Mouse (Mus musculus) embryonic facial prominence, embryonic 12.5 days (tissue): ENCODE data around the gene Phldb1. TPM values are rescaled to one million over a fixed set of nuclear protein-coding genes. Genes with fewer than 3 reads are reported as not detected.

Experiments
- ATAC-seq: fragments of 200-750 bp; cut with Nextera tagmentation; 2 replicates; pipeline ENCODE4 v1.8.0; 2017; ENCODE audit not compliant: insufficient number of reproducible peaks, insufficient read depth, low FRiP score, low TSS enrichment
- H3K27ac ChIP-seq: fragments of 300-500 bp; sonication (generic); 2 replicates; pipeline ENCODE4 v1.5.1; 2016; ENCODE audit warnings: mild to moderate bottlenecking
- H3K27me3 ChIP-seq: fragments of 300-500 bp; sonication (generic); 2 replicates; pipeline ENCODE4 v1.6.1; 2016; ENCODE audit warnings: mild to moderate bottlenecking, moderate library complexity
- H3K36me3 ChIP-seq: fragments of 300-500 bp; sonication (generic); 2 replicates; pipeline ENCODE4 v1.6.1; 2016; ENCODE audit warnings: mild to moderate bottlenecking
- H3K4me1 ChIP-seq: fragments of 300-500 bp; sonication (generic); 2 replicates; pipeline ENCODE4 v1.6.1; 2016
- H3K4me2 ChIP-seq: fragments of 300-500 bp; sonication (generic); replicated peaks from 2 replicates; pipeline ENCODE4 v1.6.1; 2016; ENCODE audit warnings: mild to moderate bottlenecking, moderate library complexity
- H3K4me3 ChIP-seq: fragments of 300-500 bp; sonication (generic); 2 replicates; pipeline ENCODE4 v1.5.1; 2016; ENCODE audit warnings: mild to moderate bottlenecking
- H3K9ac ChIP-seq: fragments of 300-500 bp; sonication (generic); 2 replicates; pipeline ENCODE4 v1.6.1; 2016; ENCODE audit warnings: mild to moderate bottlenecking, moderate library complexity
- H3K9me3 ChIP-seq: fragments of 300-500 bp; sonication (generic); 2 replicates; pipeline ENCODE4 v1.6.1; 2016; ENCODE audit warnings: mild to moderate bottlenecking, moderate library complexity
- WGBS: fragments of 180-500 bp; shearing (Covaris S2); methylation state at CpG from one replicate; pipeline ENCODE4 v1.1.7; 2016; 5-methylcytosine and 5-hydroxymethylcytosine counted together
- polyA plus RNA-seq: library from polyadenylated mRNA; unstranded; fragments of >200 nt; fragmentation: Nextera tagmentation; extraction: Ambion mirVana; gene quantifications from 2 replicates; pipeline ENCODE4 v1.2.1, GENCODE M21; 2016

Phldb1 gene
- polyA plus RNA-seq, 1 experiment from 2014 or later, result 57.1 TPM

DNA sequence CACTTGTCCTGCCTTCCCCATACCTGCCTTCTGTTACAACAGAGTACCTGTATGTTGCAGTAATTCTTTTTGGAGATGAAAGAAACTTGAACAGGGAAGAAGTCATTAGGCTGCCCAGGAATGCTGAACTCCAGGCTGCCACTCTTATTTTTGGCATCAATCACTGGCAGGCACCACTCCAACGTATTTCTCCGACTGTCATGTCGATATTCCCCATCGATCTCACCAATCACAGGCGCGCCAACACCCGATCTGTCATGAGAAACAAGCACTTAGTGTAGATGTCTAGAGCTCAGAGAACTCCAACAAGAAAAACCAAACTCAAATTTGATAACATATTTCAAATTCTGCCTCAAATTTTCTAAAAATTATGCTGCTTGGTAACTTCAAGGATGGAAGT is 10.4 kb upstream of the Phldb1 start:
- H3K4me2 ChIP-seq, result no peak overlapping the region
- no peaks in the 10 kb centered on the region for H3K9me3 ChIP-seq
- H3K27me3 ChIP-seq, result no peaks in the 10 kb centered on the region
- H3K4me3 ChIP-seq, result no peak overlapping the region
- H3K4me1 ChIP-seq, result 0 out of 2 replicates have a peak, but pooled peaks cover 5% of the 10 kb centered on the region
- H3K27ac ChIP-seq, result no peak overlapping the region
- ATAC-seq, result no peak
- no peak overlapping the region for H3K9ac ChIP-seq
- 94% methylated on average over 7 of the region's 7 CpGs for WGBS
- peaks cover 77% of the 10 kb centered on the region for H3K36me3 ChIP-seq

DNA sequence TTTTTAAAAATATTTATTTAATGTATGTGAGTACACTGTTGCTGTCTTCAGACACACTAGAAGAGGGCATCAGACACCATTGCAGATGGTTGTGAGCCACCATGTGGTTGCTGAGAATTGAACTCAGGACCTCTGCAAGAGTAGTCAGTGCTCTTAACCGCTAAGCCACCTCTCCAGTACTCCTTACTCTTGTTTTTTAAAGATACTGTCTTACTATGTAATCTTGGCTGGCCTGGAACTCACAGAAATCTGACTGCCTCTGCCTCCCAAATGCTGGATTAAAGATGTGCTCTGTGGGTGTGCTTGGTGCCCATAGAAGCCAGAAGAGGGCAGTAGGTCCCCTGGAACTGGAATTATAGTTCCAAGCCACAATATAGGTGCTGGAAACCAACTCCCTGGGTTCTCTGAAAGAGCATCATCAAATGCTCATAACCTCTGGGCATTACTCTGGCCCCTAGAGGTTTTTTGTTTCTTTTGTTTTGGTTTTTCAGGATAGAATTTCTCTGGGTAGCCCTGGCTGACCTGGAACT is 5.7 kb upstream of the Phldb1 start:
- no peak overlapping the region for H3K4me2 ChIP-seq
- no peak overlapping the region for H3K27ac ChIP-seq
- WGBS, result 88% methylated on average over 1 of the region's 1 CpGs
- H3K4me3 ChIP-seq, result no peak overlapping the region
- no peaks in the 10 kb centered on the region for H3K27me3 ChIP-seq
- H3K4me1 ChIP-seq, result peaks cover 12% of the 10 kb centered on the region
- no peaks in the 10 kb centered on the region for H3K9me3 ChIP-seq
- H3K36me3 ChIP-seq, result peaks cover 39% of the 10 kb centered on the region
- H3K9ac ChIP-seq, result no peak overlapping the region
- ATAC-seq, result no peak

DNA sequence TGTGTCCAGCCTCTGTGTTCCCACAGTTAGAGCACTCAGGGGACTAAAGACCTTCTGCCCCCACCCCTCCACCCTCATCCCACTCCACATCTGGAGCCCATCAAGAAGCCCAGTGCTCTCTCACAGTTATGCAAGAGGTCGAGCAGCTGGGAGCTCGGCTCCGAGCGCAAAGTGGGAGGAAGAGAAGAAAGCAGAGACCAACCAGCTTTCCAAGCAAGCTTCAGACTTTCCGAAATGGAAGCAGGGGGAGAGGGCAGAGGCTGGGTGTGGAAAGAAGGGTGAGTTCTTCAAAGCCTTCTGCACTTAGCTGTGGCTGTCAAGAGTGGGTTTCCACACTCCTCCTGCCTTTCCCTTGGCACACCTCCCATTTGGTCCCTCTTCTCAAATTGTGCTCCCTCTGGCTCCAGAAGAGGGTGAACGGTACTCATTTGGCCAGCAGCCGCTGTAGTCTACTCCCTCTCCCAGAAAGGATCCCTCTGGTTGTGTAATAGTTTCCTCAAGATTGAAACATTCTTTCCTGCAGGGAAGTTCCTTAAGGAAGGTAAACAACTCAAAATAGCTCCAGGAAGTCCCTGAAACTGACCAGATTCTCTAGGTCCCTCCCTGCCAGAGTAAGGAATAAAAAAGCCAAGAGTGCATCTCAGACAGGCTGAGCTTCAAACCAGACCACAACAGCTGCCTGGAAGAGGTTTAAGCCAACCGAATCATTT is 2.4 kb upstream of the Phldb1 start:
- H3K9ac ChIP-seq, result no peak overlapping the region
- WGBS, result 19% methylated on average over 8 of the region's 8 CpGs
- H3K36me3 ChIP-seq, result peaks cover 6% of the 10 kb centered on the region
- no peak overlapping the region for H3K4me3 ChIP-seq
- no peak for ATAC-seq
- peaks cover 28% of the 10 kb centered on the region for H3K4me1 ChIP-seq
- no peaks in the 10 kb centered on the region for H3K9me3 ChIP-seq
- peak overlapping the region; percentile 77 for H3K27ac ChIP-seq
- H3K4me2 ChIP-seq, result 0 out of 2 replicates have a peak overlapping the region, but pooled peaks have one; percentile 11
- H3K27me3 ChIP-seq, result no peaks in the 10 kb centered on the region

DNA sequence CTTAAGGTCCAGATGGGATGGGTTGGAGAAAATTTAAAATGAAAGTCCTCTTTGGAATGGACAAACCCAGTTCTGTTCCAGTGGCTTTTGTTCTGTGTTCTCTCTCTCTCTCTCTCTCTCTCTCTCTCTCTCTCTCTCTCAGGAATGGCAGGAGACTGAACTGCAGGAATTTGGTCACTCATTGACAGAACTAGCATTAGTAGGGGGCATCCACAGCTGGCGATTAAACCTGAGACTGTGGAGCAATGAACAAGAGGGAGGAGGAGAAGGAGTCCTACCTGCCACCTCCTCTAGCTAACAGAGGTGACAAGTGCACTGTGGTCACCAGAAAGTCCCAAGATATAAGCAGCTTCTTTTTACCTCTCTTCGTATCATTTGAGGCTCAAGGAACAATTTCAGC is 1.3 kb upstream of the Phldb1 start:
- Histone ChIP-seq H3K4me1 (peaks cover 28% of the 10 kb centered on the region), H3K4me2 (no peak overlapping the region), H3K9ac (no peak overlapping the region), H3K36me3 (no peaks in the 10 kb centered on the region), H3K4me3 (no peak overlapping the region), H3K27ac (no peak overlapping the region), H3K9me3 (no peaks in the 10 kb centered on the region), H3K27me3 (no peaks in the 10 kb centered on the region)
- 49% methylated on average over 2 of the region's 2 CpGs for WGBS
- no peak for ATAC-seq

DNA sequence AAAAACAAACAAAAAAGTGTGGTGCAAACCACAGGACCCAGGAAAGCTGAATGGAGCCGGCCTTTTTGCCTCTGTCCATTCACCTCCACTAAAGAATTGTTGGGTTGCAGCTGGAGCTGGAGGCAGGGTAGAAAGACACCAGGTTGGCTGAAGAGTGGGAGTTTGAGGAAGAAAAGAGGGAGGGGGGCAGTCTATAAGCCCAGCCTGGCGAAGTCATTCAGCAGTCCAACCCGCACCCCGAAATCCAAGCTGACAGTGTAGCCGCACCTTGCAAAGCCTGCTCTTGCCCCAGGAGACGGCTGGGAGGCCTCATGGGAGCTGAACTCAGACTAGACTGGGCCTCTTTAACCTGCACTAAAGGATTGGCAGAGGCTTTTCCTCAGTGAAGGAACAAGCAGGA is 888 bp upstream of the Phldb1 start:
- no peak overlapping the region for H3K4me2 ChIP-seq
- H3K9ac ChIP-seq, result no peak overlapping the region
- H3K27ac ChIP-seq, result no peak overlapping the region
- no peaks in the 10 kb centered on the region for H3K9me3 ChIP-seq
- no peak for ATAC-seq
- 69% methylated on average over 6 of the region's 6 CpGs for WGBS
- H3K27me3 ChIP-seq, result no peaks in the 10 kb centered on the region
- H3K4me3 ChIP-seq, result no peak overlapping the region
- no peaks in the 10 kb centered on the region for H3K36me3 ChIP-seq
- H3K4me1 ChIP-seq, result peaks cover 28% of the 10 kb centered on the region

DNA sequence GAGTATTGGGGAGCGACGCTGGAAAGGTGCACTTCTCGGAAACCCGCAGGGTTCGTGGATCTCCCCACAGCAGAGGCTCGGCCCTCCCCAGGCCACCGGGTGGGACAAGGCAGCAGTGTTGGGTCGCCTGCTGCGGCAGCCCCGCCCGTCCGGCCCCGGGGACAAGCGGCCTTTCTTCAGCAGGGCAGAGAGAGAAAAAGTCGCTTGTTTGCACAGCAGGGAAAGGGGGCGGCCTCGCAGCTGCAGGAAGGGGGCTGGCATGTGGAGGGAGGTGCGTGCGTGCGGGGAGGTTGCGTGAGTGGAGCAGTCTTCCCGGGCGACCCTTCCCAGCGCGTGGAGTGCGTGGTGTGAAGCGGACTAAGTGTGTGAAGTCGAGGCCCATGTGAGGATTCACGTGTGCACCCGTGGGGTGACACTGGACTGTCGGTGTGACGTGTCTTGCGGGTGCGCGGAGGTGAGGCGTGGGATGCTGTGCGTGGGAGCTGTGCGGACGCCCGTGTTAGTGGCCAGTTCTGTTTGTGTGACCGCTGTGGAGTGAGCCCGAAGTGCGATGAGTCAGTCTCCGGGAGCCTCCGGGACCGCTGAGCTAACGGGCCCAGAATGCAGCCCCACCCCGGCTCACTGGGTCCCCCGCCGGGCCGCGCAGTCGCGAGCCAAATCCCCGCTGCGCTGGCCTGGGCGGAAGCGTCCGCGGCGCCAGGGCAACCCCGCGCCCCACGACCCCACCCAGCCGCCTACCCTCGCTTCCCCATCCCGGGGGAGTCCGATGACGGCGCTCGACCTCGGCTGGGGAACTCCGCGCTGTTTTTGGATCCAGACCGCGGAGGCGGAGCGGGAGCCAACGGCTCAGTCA is 1.1 kb downstream of the Phldb1 start:
- H3K4me2 ChIP-seq, result peak overlapping the region; percentile 97
- H3K9ac ChIP-seq, result peak overlapping the region; percentile 62
- no peaks in the 10 kb centered on the region for H3K27me3 ChIP-seq
- 0 out of 2 replicates have a peak, but pooled peaks have one; percentile 19 for ATAC-seq
- H3K4me1 ChIP-seq, result peaks cover 28% of the 10 kb centered on the region
- H3K9me3 ChIP-seq, result no peaks in the 10 kb centered on the region
- peak overlapping the region; percentile 76 for H3K27ac ChIP-seq
- H3K4me3 ChIP-seq, result peak overlapping the region; percentile 66
- no peaks in the 10 kb centered on the region for H3K36me3 ChIP-seq
- WGBS, result 1% methylated on average over 79 of the region's 79 CpGs

DNA sequence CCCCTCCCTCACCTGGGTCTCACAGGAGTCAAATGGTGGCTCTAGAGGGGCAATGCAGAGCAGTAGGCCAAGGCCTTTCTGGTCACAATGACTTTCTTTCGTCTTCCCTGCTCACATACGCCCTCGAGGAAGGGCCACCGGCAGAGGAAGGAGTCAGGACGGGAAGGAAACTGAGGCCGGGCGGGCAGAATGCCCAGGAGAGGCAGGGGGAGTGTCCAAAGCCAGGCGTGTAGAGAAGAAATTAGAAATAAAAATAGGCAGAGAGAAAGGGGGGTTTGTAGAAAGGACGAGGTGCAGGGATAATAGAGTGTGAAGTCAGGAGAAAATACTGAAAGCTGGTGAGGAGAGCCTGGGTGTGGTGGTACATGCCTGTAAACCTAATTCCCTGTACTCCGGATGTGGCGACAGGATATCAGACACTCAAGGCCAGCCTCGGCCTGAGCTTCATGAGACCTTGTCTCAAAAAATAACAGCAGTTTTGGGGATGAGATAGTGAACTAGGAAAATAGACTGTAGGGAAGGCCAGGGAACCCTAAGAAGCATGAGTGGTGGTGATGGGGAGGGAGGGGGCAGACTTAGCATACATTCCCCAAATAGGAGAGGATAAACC is 2.0 kb downstream of the Phldb1 start:
- ATAC-seq, result no peak
- WGBS, result 39% methylated on average over 12 of the region's 12 CpGs
- Histone ChIP-seq H3K4me1 (peaks cover 28% of the 10 kb centered on the region), H3K27me3 (no peaks in the 10 kb centered on the region), H3K36me3 (no peaks in the 10 kb centered on the region), H3K27ac (peak overlapping the region; percentile 76), H3K4me2 (peak overlapping the region; percentile 97), H3K9me3 (no peaks in the 10 kb centered on the region), H3K9ac (peak overlapping the region; percentile 62; the same call in 1 of the 2 replicates), H3K4me3 (peak overlapping the region; percentile 66)

DNA sequence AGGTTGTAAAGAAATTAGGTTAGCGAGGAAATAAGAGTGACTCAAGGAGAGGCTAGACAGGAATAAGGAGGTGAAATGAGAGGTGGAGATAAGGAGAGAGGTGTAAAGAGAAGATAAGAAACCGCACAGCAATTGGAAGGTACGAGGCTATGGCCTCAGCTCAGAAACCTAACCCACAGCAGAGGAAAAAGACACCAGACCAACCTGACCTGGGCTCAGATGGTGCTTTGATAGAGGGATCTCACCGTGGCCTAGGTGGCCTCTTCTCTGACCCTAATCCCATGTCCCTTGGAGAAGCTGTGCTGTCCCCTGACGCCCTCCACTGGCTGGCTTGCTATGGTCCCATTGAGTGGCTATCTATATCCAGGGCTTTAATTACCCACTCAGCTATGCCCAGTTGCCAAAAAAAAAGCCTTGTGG is 2.9 kb downstream of the Phldb1 start:
- 0 out of 2 replicates have a peak, but pooled peaks cover 4% of the 10 kb centered on the region for H3K27me3 ChIP-seq
- no peak for ATAC-seq
- H3K27ac ChIP-seq, result no peak overlapping the region
- 78% methylated on average over 5 of the region's 5 CpGs for WGBS
- H3K4me1 ChIP-seq, result peaks cover 28% of the 10 kb centered on the region
- no peaks in the 10 kb centered on the region for H3K9me3 ChIP-seq
- no peaks in the 10 kb centered on the region for H3K36me3 ChIP-seq
- no peak overlapping the region for H3K4me3 ChIP-seq
- 0 out of 2 replicates have a peak overlapping the region, but pooled peaks have one; percentile 97 for H3K4me2 ChIP-seq
- no peak overlapping the region for H3K9ac ChIP-seq

DNA sequence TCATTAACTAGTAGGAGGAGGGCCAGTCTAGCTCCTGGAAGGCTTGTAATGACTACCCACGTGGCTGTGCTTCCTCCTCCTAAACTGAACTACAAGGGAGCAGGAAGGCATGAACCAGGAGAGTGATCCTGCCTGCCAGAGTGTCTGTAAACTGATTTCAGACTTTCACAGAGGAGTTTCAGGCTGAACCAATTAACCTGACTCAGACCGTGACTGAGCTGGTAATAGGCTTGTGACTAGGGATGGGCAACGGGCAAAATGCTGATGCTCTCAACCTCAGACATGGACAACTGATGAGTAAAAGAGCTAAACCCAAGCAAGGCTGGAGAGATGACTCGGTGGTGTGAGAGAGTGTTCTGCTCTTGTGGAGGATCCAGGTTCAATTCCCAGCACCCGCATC is 7.6 kb downstream of the Phldb1 start:
- Histone ChIP-seq H3K27ac (no peak overlapping the region), H3K4me3 (no peak overlapping the region), H3K4me2 (no peak overlapping the region), H3K27me3 (0 out of 2 replicates have a peak, but pooled peaks cover 4% of the 10 kb centered on the region), H3K9me3 (no peaks in the 10 kb centered on the region), H3K9ac (no peak overlapping the region), H3K36me3 (no peaks in the 10 kb centered on the region), H3K4me1 (peaks cover 34% of the 10 kb centered on the region)
- WGBS, result 48% methylated on average over 5 of the region's 5 CpGs
- no peak for ATAC-seq

DNA sequence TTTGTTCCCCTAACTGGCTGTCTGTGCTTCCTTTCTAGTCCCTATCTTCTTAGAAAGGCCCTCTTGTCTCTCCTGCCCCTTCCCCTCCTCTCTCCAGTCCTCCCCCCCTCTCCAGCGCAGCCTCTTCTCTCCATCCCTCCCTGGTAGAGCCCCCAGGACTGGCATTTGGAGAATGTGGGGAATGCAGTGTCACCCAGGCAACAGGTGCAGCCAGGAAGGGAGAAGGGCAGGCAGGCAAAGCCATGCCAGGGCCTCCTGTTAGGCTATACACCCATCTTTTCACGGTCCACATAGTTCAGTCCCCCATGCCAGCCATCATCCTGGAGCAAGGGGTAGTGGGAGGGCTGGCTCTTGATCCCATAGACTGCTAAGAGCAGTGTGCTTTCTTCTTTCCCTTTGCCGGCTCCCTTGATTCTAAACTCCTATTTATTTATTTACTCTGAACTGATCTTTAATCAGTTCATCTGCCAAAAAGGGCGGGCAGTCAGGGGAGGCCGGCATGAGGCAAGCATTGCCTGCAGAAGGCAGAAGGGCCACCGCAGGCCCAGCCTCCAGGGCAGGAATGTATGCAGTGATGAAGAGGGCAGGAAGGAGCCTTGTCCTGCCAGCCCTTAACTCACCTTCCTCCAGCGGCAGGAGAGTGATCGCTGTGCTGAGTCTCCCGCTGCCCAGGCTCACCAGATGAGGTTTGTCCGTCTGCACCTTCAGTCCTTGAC is 8.4 kb downstream of the Phldb1 start:
- H3K4me3 ChIP-seq, result no peak overlapping the region
- no peaks in the 10 kb centered on the region for H3K36me3 ChIP-seq
- WGBS, result 23% methylated on average over 10 of the region's 10 CpGs
- H3K27me3 ChIP-seq, result 0 out of 2 replicates have a peak, but pooled peaks cover 4% of the 10 kb centered on the region
- H3K4me1 ChIP-seq, result peaks cover 34% of the 10 kb centered on the region
- 0 out of 2 replicates have a peak overlapping the region, but pooled peaks have one; percentile 24 for H3K27ac ChIP-seq
- no peak for ATAC-seq
- 0 out of 2 replicates have a peak overlapping the region, but pooled peaks have one; percentile 15 for H3K9ac ChIP-seq
- H3K4me2 ChIP-seq, result 0 out of 2 replicates have a peak overlapping the region, but pooled peaks have one; percentile 14
- H3K9me3 ChIP-seq, result no peaks in the 10 kb centered on the region

DNA sequence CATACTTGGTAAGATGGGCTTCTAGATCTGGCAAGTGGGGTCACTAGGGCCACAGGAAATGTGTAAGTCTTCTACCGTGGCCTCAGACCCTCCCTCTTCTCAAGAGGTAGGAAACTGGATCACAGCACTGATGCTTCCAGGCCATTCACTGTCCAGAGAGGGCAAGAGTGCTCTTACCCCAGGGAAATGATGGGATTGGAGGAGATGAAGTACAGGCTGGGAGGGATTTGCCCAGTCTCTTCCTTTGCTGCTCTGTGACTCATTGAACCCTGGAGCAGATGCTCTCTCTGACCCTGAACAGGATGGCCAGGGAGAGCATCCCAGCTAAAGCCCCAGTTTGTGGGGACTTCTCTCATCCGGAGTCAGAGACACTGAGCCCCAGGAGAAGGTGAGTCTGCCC is 10.3 kb downstream of the Phldb1 start:
- no peak overlapping the region for H3K27ac ChIP-seq

More for the DNA sequence above, 10.3 kb downstream of the Phldb1 start:
- no peak for ATAC-seq
- Histone ChIP-seq H3K36me3 (no peaks in the 10 kb centered on the region), H3K9ac (no peak overlapping the region), H3K4me2 (no peak overlapping the region), H3K9me3 (no peaks in the 10 kb centered on the region), H3K27me3 (0 out of 2 replicates have a peak, but pooled peaks cover 4% of the 10 kb centered on the region), H3K4me3 (no peak overlapping the region), H3K4me1 (peaks cover 45% of the 10 kb centered on the region)
- 35% methylated on average over 2 of the region's 2 CpGs for WGBS
